ENCODE assay signal across 38 mouse cellular contexts in the genomic region with DNA sequence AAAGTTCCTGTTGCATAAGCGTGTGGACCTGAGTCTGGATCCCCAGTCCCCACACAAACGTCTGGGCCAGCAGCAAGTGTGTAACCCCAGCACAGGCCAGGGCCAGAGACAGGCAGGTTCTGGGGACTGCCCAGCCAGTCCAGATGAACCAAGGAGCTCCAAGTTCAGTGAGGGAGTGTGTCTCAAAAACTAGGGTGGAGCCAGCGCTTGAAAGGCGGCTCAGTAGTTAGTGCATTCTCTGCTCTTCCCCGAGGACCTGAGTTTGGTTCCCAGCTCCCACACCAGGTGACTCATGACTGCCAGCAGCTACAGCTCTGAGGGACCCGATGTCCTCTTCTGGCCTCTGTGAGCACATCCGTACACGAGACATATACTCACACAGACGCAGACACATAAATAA. TPM values are rescaled to one million over a fixed set of nuclear protein-coding genes. Genes with fewer than 3 reads are reported as not detected.
"Had no signal": no experiment of that assay in that cellular context is flagged by ENCODE, and none has a peak within 500 bp of the region (broad histone marks: within the 10 kb centered on the region; RNA-seq: fewer than 3 reads in every experiment).

No protein-coding gene starts in this region.

- H3K27me3 ChIP-seq: embryonic facial prominence, embryonic 12.5 days; embryonic facial prominence, embryonic 13.5 days; embryonic facial prominence, embryonic 15.5 days; forebrain, embryonic 12.5 days; forebrain, embryonic 13.5 days; forebrain, embryonic 15.5 days had no signal

- H3K9me3 ChIP-seq: embryonic facial prominence, embryonic 10.5 days; embryonic facial prominence, embryonic 12.5 days; embryonic facial prominence, embryonic 13.5 days; embryonic facial prominence, embryonic 15.5 days; forebrain, embryonic 10.5 days; forebrain, embryonic 12.5 days; forebrain, embryonic 13.5 days; forebrain, embryonic 15.5 days; heart, embryonic 10.5 days had no signal

- ATAC-seq: forebrain, embryonic 13.5 days; forebrain, embryonic 14.5 days; forebrain, embryonic 15.5 days; forebrain, embryonic 16.5 days; forebrain, postnatal 0 days had no signal

- H3K27ac ChIP-seq: embryonic facial prominence, embryonic 10.5 days; embryonic facial prominence, embryonic 12.5 days; embryonic facial prominence, embryonic 13.5 days; embryonic facial prominence, embryonic 15.5 days; forebrain, embryonic 10.5 days; forebrain, embryonic 12.5 days; forebrain, embryonic 13.5 days; forebrain, embryonic 15.5 days; gastrocnemius, adult 2 months; heart, adult 2 months; heart, embryonic 10.5 days had no signal

- DNase-seq: cerebellum, adult 8-10 months; cerebellum, adult 9-10 months; cerebellum, adult 9-11 months; cerebellum, postnatal 10 days; cerebellum, postnatal 14 days; cerebellum, postnatal 25 days; cerebellum, postnatal 36 days; embryo, embryonic 11 days; forebrain, postnatal 0 days; gastrocnemius, adult 2 months; gastrocnemius, postnatal 10 days; gastrocnemius, postnatal 25 days; gastrocnemius, postnatal 36 days; heart, adult 18-20 months had no signal

- H3K4me2 ChIP-seq: embryonic facial prominence, embryonic 12.5 days; embryonic facial prominence, embryonic 13.5 days; embryonic facial prominence, embryonic 15.5 days; forebrain, embryonic 12.5 days; forebrain, embryonic 13.5 days; forebrain, embryonic 15.5 days had no signal

- H3K4me3 ChIP-seq: embryonic facial prominence, embryonic 10.5 days; embryonic facial prominence, embryonic 12.5 days; embryonic facial prominence, embryonic 13.5 days; embryonic facial prominence, embryonic 15.5 days; erythroblast, embryonic 14.5 days; forebrain, embryonic 10.5 days; forebrain, embryonic 12.5 days; forebrain, embryonic 13.5 days; forebrain, embryonic 15.5 days; gastrocnemius, adult 2 months; heart, adult 2 months; heart, embryonic 10.5 days had no signal

- H3K36me3 ChIP-seq: embryonic facial prominence, embryonic 10.5 days; embryonic facial prominence, embryonic 12.5 days; embryonic facial prominence, embryonic 13.5 days; embryonic facial prominence, embryonic 15.5 days; forebrain, embryonic 10.5 days; forebrain, embryonic 12.5 days; forebrain, embryonic 15.5 days; heart, embryonic 10.5 days had no signal

- H3K4me1 ChIP-seq: embryonic facial prominence, embryonic 10.5 days; embryonic facial prominence, embryonic 12.5 days; embryonic facial prominence, embryonic 13.5 days; embryonic facial prominence, embryonic 15.5 days; forebrain, embryonic 12.5 days; forebrain, embryonic 13.5 days; forebrain, embryonic 15.5 days had no signal

- H3K9ac ChIP-seq: embryonic facial prominence, embryonic 12.5 days; embryonic facial prominence, embryonic 13.5 days; embryonic facial prominence, embryonic 15.5 days; forebrain, embryonic 12.5 days; forebrain, embryonic 13.5 days; forebrain, embryonic 15.5 days; forebrain, postnatal 0 days had no signal

RNA-seq across cellular contexts. Expression of a gene that starts 6.4 kb away (rescaled TPM):
- total RNA-seq: common myeloid progenitor, adult 5-6 weeks; gastrocnemius, adult 2 months; gastrocnemius, adult 8-10 months; gastrocnemius, postnatal 10 days; gastrocnemius, postnatal 25 days; gastrocnemius, postnatal 36 days; gastrocnemius, postnatal 4 days; granulocyte monocyte progenitor cell, adult 5-6 weeks had no signal
- polyA plus RNA-seq: embryonic facial prominence, embryonic 10.5 days; embryonic facial prominence, embryonic 11.5 days; embryonic facial prominence, embryonic 12.5 days; embryonic facial prominence, embryonic 13.5 days; erythroblast, embryonic 14.5 days; forebrain, embryonic 10.5 days; forebrain, embryonic 11.5 days; forebrain, embryonic 12.5 days; forebrain, embryonic 13.5 days; gonadal fat pad, adult 2 months had no signal

RNA-seq across cellular contexts. Expression of a gene that starts 26.5 kb away (rescaled TPM):
- total RNA-seq: common myeloid progenitor, adult 5-6 weeks; gastrocnemius, adult 2 months; gastrocnemius, adult 8-10 months; gastrocnemius, postnatal 10 days; gastrocnemius, postnatal 25 days; gastrocnemius, postnatal 36 days; heart, adult 18-20 months; heart, adult 2 months; heart, adult 8-10 months had no signal
- polyA plus RNA-seq: erythroblast, embryonic 14.5 days; forebrain, embryonic 11.5 days; forebrain, embryonic 13.5 days had no signal

RNA-seq across cellular contexts. Expression of a gene that starts 34.6 kb away (rescaled TPM):
- total RNA-seq: common myeloid progenitor, adult 5-6 weeks; forebrain, postnatal 0 days; gastrocnemius, adult 2 months; gastrocnemius, adult 8-10 months; gastrocnemius, postnatal 10 days; gastrocnemius, postnatal 25 days; gastrocnemius, postnatal 36 days; gastrocnemius, postnatal 4 days; granulocyte monocyte progenitor cell, adult 5-6 weeks; heart, adult 18-20 months; heart, adult 2 months; heart, adult 8-10 months had no signal
- polyA plus RNA-seq: cortical plate, adult 2 months; embryonic facial prominence, embryonic 10.5 days; embryonic facial prominence, embryonic 11.5 days; embryonic facial prominence, embryonic 12.5 days; embryonic facial prominence, embryonic 13.5 days; embryonic facial prominence, embryonic 14.5 days; embryonic facial prominence, embryonic 15.5 days; erythroblast, embryonic 14.5 days; forebrain, embryonic 10.5 days; forebrain, embryonic 11.5 days; forebrain, embryonic 12.5 days; forebrain, embryonic 13.5 days; forebrain, embryonic 14.5 days; forebrain, embryonic 15.5 days; forebrain, embryonic 16.5 days; forebrain, postnatal 0 days; frontal cortex, adult 2 months; gonadal fat pad, adult 2 months; heart, adult 2 months; heart, embryonic 10.5 days had no signal

RNA-seq across cellular contexts. Expression of a gene that starts 54.4 kb away (rescaled TPM):
- total RNA-seq: common myeloid progenitor, adult 5-6 weeks; gastrocnemius, adult 2 months; gastrocnemius, adult 8-10 months; gastrocnemius, postnatal 10 days; gastrocnemius, postnatal 25 days; gastrocnemius, postnatal 36 days; gastrocnemius, postnatal 4 days; granulocyte monocyte progenitor cell, adult 5-6 weeks; heart, adult 2 months had no signal
- polyA plus RNA-seq: cortical plate, adult 2 months; embryonic facial prominence, embryonic 10.5 days; embryonic facial prominence, embryonic 11.5 days; embryonic facial prominence, embryonic 12.5 days; erythroblast, embryonic 14.5 days; forebrain, embryonic 10.5 days; forebrain, embryonic 11.5 days; forebrain, embryonic 12.5 days; forebrain, embryonic 13.5 days; forebrain, embryonic 14.5 days; forebrain, embryonic 15.5 days; forebrain, embryonic 16.5 days; frontal cortex, adult 2 months; gonadal fat pad, adult 2 months; heart, embryonic 10.5 days had no signal
